Mouse (Mus musculus) embryonic fibroblast, embryonic 13.5 days (primary cell): ENCODE results near the gene Ltc4s.

Experiments used
- CTCF ChIP-seq: IDR thresholded peaks from 2 replicates; pipeline ENCODE4 v1.5.1; 2011; ENCODE audit warnings: mild to moderate bottlenecking, control low read depth, low read length, moderate library complexity, borderline replicate concordance; ENCODE audit not compliant: insufficient read depth
- POLR2A ChIP-seq: IDR thresholded peaks from 2 replicates; pipeline ENCODE4 v1.6.1; 2011; ENCODE audit warnings: low read depth, mild to moderate bottlenecking, control low read depth, low read length, moderate library complexity

- TF ChIP-seq CTCF (no peak), POLR2A (no peak)
These were observed 690 bp upstream of the Ltc4s start for GRCm38 (mm10) chr11:50238821-50239791.
